Mouse (Mus musculus): Measurements from ENCODE around the gene Pelp1.

- TF ChIP-seq CTCF (IDR thresholded peaks at IDR 0.05; ENCODE audit: extremely low read depth, insufficient read depth, insufficient read length, insufficient replicate concordance) (no peak), POLR2A (IDR thresholded peaks at IDR 0.05; ENCODE audit: low read depth, low read length) (no peak)
Measured at GRCm38 (mm10) chr11:70410297-70410643, 439 bp upstream of the Pelp1 start.

Measured in spleen, adult 2 months (tissue).